Mouse (Mus musculus) ES-E14 (cell line): ENCODE data around the gene Plxna1. TPM values are rescaled to one million over a fixed set of nuclear protein-coding genes. Genes with fewer than 3 reads are reported as not detected.
A peak's percentile ranks its signal among the peaks of the same experiment; 100 is the strongest.

Experiments
- DNase-seq: peaks from one replicate; pipeline ENCODE4 v3.0.0-alpha.2; 2013; ENCODE audit warnings: low read depth, low spot score
- H3K27ac ChIP-seq: 2 replicates; pipeline ENCODE4 v1.5.1; 2012; ENCODE audit warnings: low read depth, mild to moderate bottlenecking, low read length, moderate library complexity, mixed read lengths; ENCODE audit not compliant: poor library complexity, insufficient read depth, severe bottlenecking
- H3K36me3 ChIP-seq: 2 replicates; pipeline ENCODE4 v1.6.1; 2012; ENCODE audit warnings: mild to moderate bottlenecking, low read length, moderate library complexity, mixed read lengths; ENCODE audit not compliant: control insufficient read depth, poor library complexity, insufficient read depth, severe bottlenecking
- H3K4me1 ChIP-seq, 2 experiments: fragments of 150-350 bp in 1 of 2; sonication (generic) in 1 of 2; 2 replicates each; pipeline ENCODE4 v1.6.1; 2012; ENCODE audit warnings: low read length in 2 of 2, mild to moderate bottlenecking in 1 of 2, mixed read lengths in 1 of 2; ENCODE audit not compliant: control insufficient read depth in 2 of 2, insufficient read depth in 2 of 2, poor library complexity in 1 of 2
- H3K4me3 ChIP-seq, 2 experiments: fragments of 150-350 bp in 1 of 2; sonication (generic) in 1 of 2; 2 replicates each; pipeline ENCODE4 v1.5.1; 2012; ENCODE audit warnings: low read length in 2 of 2, low read depth in 1 of 2, mild to moderate bottlenecking in 1 of 2, mixed read lengths in 1 of 2; ENCODE audit not compliant: insufficient read depth in 1 of 2, poor library complexity in 1 of 2, severe bottlenecking in 1 of 2
- H3K9ac ChIP-seq: 2 replicates; pipeline ENCODE4 v1.6.1; 2012; ENCODE audit warnings: low read depth, mild to moderate bottlenecking, low read length, mixed read lengths; ENCODE audit not compliant: poor library complexity, insufficient read depth, severe bottlenecking
- H3K9me3 ChIP-seq: fragments of 150-350 bp; sonication (generic); 2 replicates; pipeline ENCODE4 v1.6.1; 2012; ENCODE audit warnings: low read depth, mild to moderate bottlenecking, low read length; ENCODE audit not compliant: control insufficient read depth, insufficient read depth
- CHD2 ChIP-seq: IDR thresholded peaks from 2 replicates; pipeline ENCODE4 v1.6.1; 2014; ENCODE audit warnings: mild to moderate bottlenecking, low read depth, low read length, inconsistent platforms
- HCFC1 ChIP-seq: IDR thresholded peaks from 2 replicates; pipeline ENCODE4 v1.6.1; 2012; ENCODE audit warnings: low read length, inconsistent platforms, borderline replicate concordance; ENCODE audit not compliant: insufficient read depth
- MAFK ChIP-seq: IDR thresholded peaks from 2 replicates; pipeline ENCODE4 v1.6.1; 2014; ENCODE audit warnings: mild to moderate bottlenecking, low read depth, low read length, inconsistent platforms; ENCODE audit not compliant: insufficient read depth
- ZC3H11A ChIP-seq: IDR thresholded peaks from 2 replicates; pipeline ENCODE4 v1.6.1; 2012; ENCODE audit warnings: low read depth, mild to moderate bottlenecking, inconsistent platforms, low read length, borderline replicate concordance
- ZNF384 ChIP-seq: IDR thresholded peaks from 2 replicates; pipeline ENCODE4 v1.6.1; 2012; ENCODE audit warnings: low read depth, low read length, inconsistent platforms
- in situ Hi-C, 2 experiments: fragments of 600-800 bp; cut with MboI; formaldehyde crosslinking; loops; one replicate each; pipeline ENCODE4 v1.15.1; 2025; ENCODE audit warnings: low sequenced_read_pairs in 2 of 2, inconsistent platforms in 1 of 2; ENCODE audit not compliant: unreplicated experiment in 2 of 2
- total RNA-seq: library from RNA; depleted of rRNA; stranded (reverse); fragments of 300-350 nt; gene quantifications from 2 replicates; pipeline ENCODE4 v1.2.3, GENCODE M21; 2012

The Plxna1 gene
- total RNA-seq, 1 experiment = 94.0 TPM

DNA sequence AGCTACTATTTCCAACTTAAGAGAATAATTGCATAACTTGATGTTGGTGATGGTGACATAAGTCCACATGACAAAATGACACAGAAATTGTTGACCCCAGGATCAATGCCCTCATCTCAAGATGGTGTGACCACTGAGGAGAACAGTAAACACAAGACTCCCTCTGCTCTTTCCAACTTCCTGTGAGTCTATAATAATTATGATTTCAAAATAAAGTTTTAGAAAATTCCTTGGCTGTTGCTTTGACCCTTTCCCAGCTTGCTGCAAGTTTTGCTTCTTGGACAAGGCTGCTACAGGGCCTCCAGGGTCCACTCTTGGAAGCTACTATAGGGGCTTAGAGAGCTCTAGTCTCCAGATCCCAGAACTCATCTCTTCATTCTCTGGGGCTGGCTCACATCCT, 6.4 kb upstream of the Plxna1 start:
- DNase-seq = no peak
- TF ChIP-seq MAFK = no peak
- TF ChIP-seq ZC3H11A = no peak
- no peak for TF ChIP-seq CHD2
- TF ChIP-seq HCFC1 = no peak
- TF ChIP-seq ZNF384 = no peak
- Histone ChIP-seq H3K4me1 (no peaks in the 10 kb centered on the region), H3K9me3 (no peaks in the 10 kb centered on the region), H3K27ac (no peak overlapping the region), H3K9ac (no peak overlapping the region), H3K4me3 (no peak overlapping the region), H3K36me3 (no peaks in the 10 kb centered on the region)
- in situ Hi-C loops = no loop called here

DNA sequence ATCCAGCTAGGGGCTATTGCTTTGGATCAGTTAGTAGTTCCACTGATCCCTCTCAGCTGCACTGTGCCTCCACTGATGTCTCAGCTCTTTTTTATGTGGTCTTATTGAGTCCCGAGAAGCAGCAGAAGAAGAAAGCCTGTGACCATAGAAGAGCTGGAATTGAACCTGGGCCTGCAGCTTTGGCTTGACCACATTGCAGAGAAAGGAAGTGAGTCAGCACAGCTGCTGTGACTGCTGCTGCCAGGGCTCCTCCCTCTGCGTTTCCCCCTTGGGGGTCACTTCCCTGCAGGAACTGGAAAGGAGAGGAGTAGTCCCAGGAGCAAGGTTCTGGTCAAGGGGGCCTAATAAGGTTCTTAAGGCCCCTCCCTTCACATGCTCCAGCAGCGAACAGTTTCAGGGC, 1.9 kb upstream of the Plxna1 start:
- in situ Hi-C loops = no loop called here
- TF ChIP-seq MAFK (no peak), HCFC1 (no peak), ZNF384 (no peak), CHD2 (no peak), ZC3H11A (no peak)
- DNase-seq = no peak
- Histone ChIP-seq H3K9me3 (no peaks in the 10 kb centered on the region), H3K9ac (no peak overlapping the region), H3K4me1 (peaks cover 0 to 16% of the 10 kb centered on the region in 2 experiments; a peak in 1 of 4 replicates), H3K27ac (no peak overlapping the region), H3K4me3 (no peak overlapping the region), H3K36me3 (no peaks in the 10 kb centered on the region; the same call in 1 of the 2 replicates)

GRCm38 (mm10) chr6:89363107-89363451, 659 bp upstream of the Plxna1 start:
- peak overlapping the region; percentile 57 to 69 for H3K4me3 ChIP-seq
- no peak overlapping the region for H3K27ac ChIP-seq
- H3K36me3 ChIP-seq = no peaks in the 10 kb centered on the region; the same call in 1 of the 2 replicates
- peak overlapping the region; percentile 66 for H3K9ac ChIP-seq
- no peak for TF ChIP-seq CHD2
- TF ChIP-seq ZNF384 = no peak
- no peak for TF ChIP-seq MAFK
- TF ChIP-seq ZC3H11A = no peak
- no peak for TF ChIP-seq HCFC1
- no peaks in the 10 kb centered on the region for H3K9me3 ChIP-seq
- in situ Hi-C loops = no loop called here
- no peak for DNase-seq
- H3K4me1 ChIP-seq = peaks cover 0 to 16% of the 10 kb centered on the region in 2 experiments; a peak in 1 of 4 replicates

GRCm38 (mm10) chr6:89361418-89362280, 771 bp downstream of the Plxna1 start:
- Histone ChIP-seq H3K4me1 (peaks cover 0 to 23% of the 10 kb centered on the region in 2 experiments; a peak in 1 of 4 replicates), H3K36me3 (peaks cover under 1% of the 10 kb centered on the region; the same call in 1 of the 2 replicates), H3K4me3 (peak overlapping the region; percentile 93 to 97), H3K27ac (no peak overlapping the region), H3K9me3 (no peaks in the 10 kb centered on the region), H3K9ac (peak overlapping the region; percentile 94)
- in situ Hi-C loops = no loop called here
- TF ChIP-seq MAFK (no peak), HCFC1 (no peak), CHD2 (no peak), ZC3H11A (no peak)
- no peak for DNase-seq
